Mouse (Mus musculus): Measurements from ENCODE around the gene Pidd1. TPM values are rescaled to one million over a fixed set of nuclear protein-coding genes. Genes with fewer than 3 reads are reported as not detected.

The Pidd1 gene
- polyA plus RNA-seq, 1 experiment from 2014 or later = 1.8 TPM

DNA sequence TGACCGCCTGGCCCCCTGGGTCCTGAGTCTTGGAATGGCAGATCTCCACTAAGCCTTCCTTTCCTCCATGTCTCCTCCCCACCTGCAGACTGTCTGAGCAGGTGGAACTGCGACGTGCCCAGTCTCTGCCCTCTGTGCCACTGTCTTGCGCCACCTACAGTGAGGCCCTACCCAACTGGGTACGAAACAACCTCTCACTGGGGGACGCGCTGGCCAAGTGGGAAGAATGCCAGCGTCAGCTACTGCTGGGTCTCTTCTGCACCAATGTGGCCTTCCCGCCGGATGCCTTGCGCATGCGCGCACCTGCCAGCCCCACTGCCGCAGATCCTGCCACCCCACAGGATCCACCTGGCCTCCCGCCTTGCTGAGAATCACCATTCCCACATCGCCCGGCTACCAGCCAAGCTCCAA, 15.5 kb upstream of the Pidd1 start:
- ATAC-seq (ENCODE audit: low FRiP score, low TSS enrichment) (no peak), DNase-seq (ENCODE audit: low spot score) (no peak)
- Histone ChIP-seq H3K4me2 (replicated peaks; ENCODE audit: low read depth) (no peak overlapping the region), H3K27ac (replicated peaks) (no peak overlapping the region), H3K27me3 (ENCODE audit: control insufficient read depth, insufficient read depth, low read length) (no peaks in the 10 kb centered on the region), H3K9me3 (ENCODE audit: control insufficient read depth, low read length) (no peaks in the 10 kb centered on the region), H3K9ac (ENCODE audit: low read length) (no peak overlapping the region), H3K4me3 (ENCODE audit: low read depth, low read length) (no peak overlapping the region), H3K36me3 (ENCODE audit: control insufficient read depth, insufficient read depth, low read length) (peaks cover 3% of the 10 kb centered on the region; the same call in 1 of the 2 replicates), H3K4me1 (replicated peaks; ENCODE audit: control insufficient read depth, insufficient read depth) (peaks cover 10% of the 10 kb centered on the region)
- 87% methylated on average over 17 of the region's 17 CpGs for WGBS
- TF ChIP-seq CTCF (IDR thresholded peaks at IDR 0.05; ENCODE audit: low read depth) (no peak), EP300 (optimal IDR thresholded peaks at IDR 0.05) (no peak)

GRCm38 (mm10) chr7:141458661-141459060, 14.8 kb upstream of the Pidd1 start:
- H3K4me3 ChIP-seq (ENCODE audit: low read depth, low read length) = no peak overlapping the region
- no peak overlapping the region for H3K27ac ChIP-seq (replicated peaks)
- no peak overlapping the region for H3K9ac ChIP-seq (ENCODE audit: low read length)
- peaks cover 3% of the 10 kb centered on the region; the same call in 1 of the 2 replicates for H3K36me3 ChIP-seq (ENCODE audit: control insufficient read depth, insufficient read depth, low read length)
- no peak for DNase-seq (ENCODE audit: low spot score)
- TF ChIP-seq CTCF (IDR thresholded peaks at IDR 0.05; ENCODE audit: low read depth) = no peak
- TF ChIP-seq EP300 (optimal IDR thresholded peaks at IDR 0.05) = no peak
- no peaks in the 10 kb centered on the region for H3K9me3 ChIP-seq (ENCODE audit: control insufficient read depth, low read length)
- H3K4me2 ChIP-seq (replicated peaks; ENCODE audit: low read depth) = no peak overlapping the region
- WGBS = 92% methylated on average over 10 of the region's 11 CpGs
- H3K27me3 ChIP-seq (ENCODE audit: control insufficient read depth, insufficient read depth, low read length) = no peaks in the 10 kb centered on the region
- H3K4me1 ChIP-seq (replicated peaks; ENCODE audit: control insufficient read depth, insufficient read depth) = peaks cover 9% of the 10 kb centered on the region; the same call in 1 of the 2 replicates
- no peak for ATAC-seq (ENCODE audit: low FRiP score, low TSS enrichment)

GRCm38 (mm10) chr7:141457986-141458660, 14.3 kb upstream of the Pidd1 start:
- H3K9ac ChIP-seq (ENCODE audit: low read length) = no peak overlapping the region
- no peak overlapping the region for H3K4me3 ChIP-seq (ENCODE audit: low read depth, low read length)
- peak; percentile 81 for DNase-seq (ENCODE audit: low spot score)
- ATAC-seq (ENCODE audit: low FRiP score, low TSS enrichment) = no peak
- no peak overlapping the region for H3K4me2 ChIP-seq (replicated peaks; ENCODE audit: low read depth)
- H3K27ac ChIP-seq (replicated peaks) = no peak overlapping the region
- H3K36me3 ChIP-seq (ENCODE audit: control insufficient read depth, insufficient read depth, low read length) = peaks cover 3% of the 10 kb centered on the region; the same call in 1 of the 2 replicates
- H3K4me1 ChIP-seq (replicated peaks; ENCODE audit: control insufficient read depth, insufficient read depth) = peaks cover 9% of the 10 kb centered on the region; the same call in 1 of the 2 replicates
- TF ChIP-seq CTCF (IDR thresholded peaks at IDR 0.05; ENCODE audit: low read depth) (peak; percentile 75), EP300 (optimal IDR thresholded peaks at IDR 0.05) (no peak)
- H3K9me3 ChIP-seq (ENCODE audit: control insufficient read depth, low read length) = no peaks in the 10 kb centered on the region
- no peaks in the 10 kb centered on the region for H3K27me3 ChIP-seq (ENCODE audit: control insufficient read depth, insufficient read depth, low read length)
- WGBS = 74% methylated on average over 15 of the region's 15 CpGs

- Histone ChIP-seq H3K4me2 (replicated peaks; ENCODE audit: low read depth) (no peak overlapping the region), H3K27me3 (ENCODE audit: control insufficient read depth, insufficient read depth, low read length) (no peaks in the 10 kb centered on the region), H3K4me1 (replicated peaks; ENCODE audit: control insufficient read depth, insufficient read depth) (peaks cover 9% of the 10 kb centered on the region; the same call in 1 of the 2 replicates), H3K9me3 (ENCODE audit: control insufficient read depth, low read length) (no peaks in the 10 kb centered on the region), H3K36me3 (ENCODE audit: control insufficient read depth, insufficient read depth, low read length) (peaks cover 3% of the 10 kb centered on the region; the same call in 1 of the 2 replicates), H3K27ac (replicated peaks) (no peak overlapping the region), H3K4me3 (ENCODE audit: low read depth, low read length) (no peak overlapping the region), H3K9ac (ENCODE audit: low read length) (no peak overlapping the region)
- ATAC-seq (ENCODE audit: low FRiP score, low TSS enrichment) (no peak), DNase-seq (ENCODE audit: low spot score) (no peak)
- 93% methylated on average over 14 of the region's 14 CpGs for WGBS
- TF ChIP-seq CTCF (IDR thresholded peaks at IDR 0.05; ENCODE audit: low read depth) (no peak), EP300 (optimal IDR thresholded peaks at IDR 0.05) (no peak)
Measured at GRCm38 (mm10) chr7:141457236-141457635, 13.4 kb upstream of the Pidd1 start.

DNA sequence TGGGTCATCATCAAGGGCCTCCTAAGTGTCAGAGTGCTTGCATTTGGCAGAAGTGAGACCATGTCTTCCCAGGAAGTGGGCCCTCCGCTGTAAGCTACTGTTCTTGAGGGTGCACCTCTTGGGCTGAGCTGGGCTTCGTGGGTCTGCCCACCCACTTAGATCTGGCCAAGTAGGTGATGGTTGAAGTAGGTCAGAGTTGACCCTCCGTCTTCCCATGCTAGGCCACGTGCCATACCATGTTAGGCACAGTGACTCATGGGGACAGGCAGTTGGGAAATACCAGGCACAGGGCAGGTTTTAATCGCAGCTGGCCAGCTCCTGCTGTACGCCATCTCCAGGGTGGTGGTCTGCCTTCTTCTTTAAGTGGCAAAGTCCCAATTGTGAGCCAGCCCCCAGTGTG, 12.9 kb upstream of the Pidd1 start:
- Histone ChIP-seq H3K27ac (replicated peaks) (no peak overlapping the region; the same call in 1 of the 2 replicates), H3K9me3 (ENCODE audit: control insufficient read depth, low read length) (no peaks in the 10 kb centered on the region), H3K4me1 (replicated peaks; ENCODE audit: control insufficient read depth, insufficient read depth) (peaks cover 9% of the 10 kb centered on the region; the same call in 1 of the 2 replicates), H3K27me3 (ENCODE audit: control insufficient read depth, insufficient read depth, low read length) (no peaks in the 10 kb centered on the region), H3K9ac (ENCODE audit: low read length) (no peak overlapping the region; the same call in 1 of the 2 replicates), H3K4me2 (replicated peaks; ENCODE audit: low read depth) (peak overlapping the region; percentile 86; the same call in 1 of the 2 replicates), H3K4me3 (ENCODE audit: low read depth, low read length) (no peak overlapping the region), H3K36me3 (ENCODE audit: control insufficient read depth, insufficient read depth, low read length) (peaks cover 6% of the 10 kb centered on the region; the same call in 1 of the 2 replicates)
- DNase-seq (ENCODE audit: low spot score) (no peak), ATAC-seq (ENCODE audit: low FRiP score, low TSS enrichment) (no peak)
- TF ChIP-seq CTCF (IDR thresholded peaks at IDR 0.05; ENCODE audit: low read depth) (no peak), EP300 (optimal IDR thresholded peaks at IDR 0.05) (no peak)
- 72% methylated on average over 6 of the region's 6 CpGs for WGBS
